Mouse (Mus musculus) myocyte (in vitro differentiated cells): ENCODE data around the gene Slc5a4a.

Source experiments
- MAX ChIP-seq: IDR thresholded peaks from one replicate; pipeline ENCODE4 v1.6.1; 2011; ENCODE audit warnings: low read depth, mild to moderate bottlenecking, control low read depth
- POLR2AphosphoS2 ChIP-seq: IDR thresholded peaks from one replicate; pipeline ENCODE4 v1.6.1; 2011; ENCODE audit warnings: low read depth, control low read depth; ENCODE audit not compliant: insufficient read length
- TCF12 ChIP-seq: IDR thresholded peaks from one replicate; pipeline ENCODE4 v1.6.1; 2011; ENCODE audit warnings: mild to moderate bottlenecking, control low read depth; ENCODE audit not compliant: poor library complexity, insufficient read depth, severe bottlenecking
- USF1 ChIP-seq: IDR thresholded peaks from one replicate; pipeline ENCODE4 v1.6.1; 2011; ENCODE audit warnings: low read depth, mild to moderate bottlenecking, control low read depth, moderate library complexity

DNA sequence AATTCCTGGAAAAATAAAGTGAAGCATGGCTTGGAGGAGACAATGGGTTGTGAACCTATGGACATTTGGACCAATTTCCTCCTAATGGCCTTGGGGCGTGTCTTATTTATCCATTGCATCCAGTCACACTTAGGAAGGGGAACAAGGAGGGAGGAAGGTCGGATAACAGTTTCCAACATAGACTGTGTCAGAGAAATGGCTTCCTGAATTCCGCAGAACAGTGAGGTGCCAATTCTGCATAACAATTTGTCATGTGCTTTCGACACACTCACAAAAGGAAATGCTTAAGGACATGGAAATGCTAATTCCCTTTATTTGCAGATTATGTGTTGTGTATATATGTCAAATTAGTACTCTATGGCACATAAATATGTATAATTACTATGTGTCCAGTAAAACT lies 38.0 kb downstream of the Slc5a4a start:
- TF ChIP-seq TCF12, result no peak
- TF ChIP-seq USF1, result no peak
- no peak for TF ChIP-seq POLR2AphosphoS2
- no peak for TF ChIP-seq MAX
